Mouse (Mus musculus) heart, embryonic 16.5 days (tissue): ENCODE results near the gene Ptprm. TPM values are rescaled to one million over a fixed set of nuclear protein-coding genes. Genes with fewer than 3 reads are reported as not detected.

Experiments used
- ATAC-seq: fragments of 200-750 bp; cut with Nextera tagmentation; replicated peaks from 2 replicates; pipeline ENCODE4 v1.8.0; 2017; ENCODE audit warnings: moderate number of reproducible peaks; ENCODE audit not compliant: insufficient read depth, low FRiP score; ENCODE audit errors: extremely low read depth
- H3K27ac ChIP-seq: fragments of 300-500 bp; sonication (generic); 2 replicates; pipeline ENCODE4 v1.5.1; 2014; ENCODE audit warnings: mild to moderate bottlenecking, low read length, control low read depth, moderate library complexity
- H3K27me3 ChIP-seq: fragments of 300-500 bp; sonication (generic); 2 replicates; pipeline ENCODE4 v1.6.1; 2014; ENCODE audit warnings: low read length, mixed read lengths; ENCODE audit not compliant: control insufficient read depth, insufficient read depth
- H3K36me3 ChIP-seq: fragments of 300-500 bp; sonication (generic); 2 replicates; pipeline ENCODE4 v1.6.1; 2014; ENCODE audit not compliant: control insufficient read depth, insufficient read depth
- H3K4me1 ChIP-seq: fragments of 300-500 bp; sonication (generic); 2 replicates; pipeline ENCODE4 v1.6.1; 2014; ENCODE audit warnings: low read length, mixed read lengths; ENCODE audit not compliant: control insufficient read depth, insufficient read depth
- H3K4me2 ChIP-seq: fragments of 300-500 bp; sonication (generic); 2 replicates; pipeline ENCODE4 v1.6.1; 2014; ENCODE audit warnings: low read depth, mild to moderate bottlenecking, control low read depth, low read length
- H3K4me3 ChIP-seq: fragments of 300-500 bp; sonication (generic); 2 replicates; pipeline ENCODE4 v1.5.1; 2014; ENCODE audit warnings: mild to moderate bottlenecking, control low read depth, low read length
- H3K9ac ChIP-seq: fragments of 300-500 bp; sonication (generic); 2 replicates; pipeline ENCODE4 v1.6.1; 2014; ENCODE audit warnings: low read length, control low read depth
- H3K9me3 ChIP-seq: fragments of 300-500 bp; sonication (generic); replicated peaks from 2 replicates; pipeline ENCODE4 v1.6.1; 2016; ENCODE audit warnings: low read length; ENCODE audit not compliant: control insufficient read depth
- WGBS: fragments of 180-500 bp; shearing (Covaris S2); extraction: QIAGEN DNeasy Blood & Tissue Kit; methylation state at CpG from one replicate; pipeline ENCODE4 v1.1.7; 2014; 5-methylcytosine and 5-hydroxymethylcytosine counted together
- polyA plus RNA-seq: library from polyadenylated mRNA; unstranded; fragments of >200 nt; fragmentation: Nextera tagmentation; extraction: Ambion mirVana; gene quantifications from 2 replicates; pipeline ENCODE4 v1.2.1, GENCODE M21; 2015

The Ptprm gene
- polyA plus RNA-seq, 1 experiment from 2014 or later, result 12.8 TPM

GRCm38 (mm10) chr17:67237407-67237806, 116.8 kb downstream of the Ptprm start:
- Histone ChIP-seq H3K27me3 (no peaks in the 10 kb centered on the region), H3K9me3 (no peaks in the 10 kb centered on the region), H3K4me3 (no peak overlapping the region), H3K4me1 (no peaks in the 10 kb centered on the region), H3K36me3 (no peaks in the 10 kb centered on the region), H3K9ac (no peak overlapping the region), H3K4me2 (no peak overlapping the region), H3K27ac (no peak overlapping the region)
- ATAC-seq, result no peak
- 74% methylated on average over 10 of the region's 10 CpGs for WGBS

DNA sequence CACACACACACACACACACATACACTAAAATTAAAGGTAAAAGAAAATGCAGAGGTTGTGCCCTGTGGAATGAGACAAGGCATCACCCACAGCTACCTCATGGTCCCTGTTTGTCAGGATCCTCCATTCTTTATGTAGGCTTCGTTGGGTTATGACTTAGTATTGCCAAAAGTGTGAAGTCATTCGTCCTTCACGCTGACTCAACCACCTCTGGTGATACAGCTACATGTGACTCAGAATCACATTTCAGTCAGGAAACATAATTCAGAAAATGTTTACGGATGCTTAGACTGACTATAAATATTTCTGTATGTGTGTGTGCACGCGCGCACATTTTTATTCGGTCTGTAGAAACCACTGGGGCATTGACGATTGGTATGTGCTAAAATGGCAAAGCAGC, 121.2 kb downstream of the Ptprm start:
- no peak for ATAC-seq
- no peak overlapping the region for H3K9ac ChIP-seq
- no peaks in the 10 kb centered on the region for H3K9me3 ChIP-seq
- H3K4me2 ChIP-seq, result no peak overlapping the region
- H3K36me3 ChIP-seq, result no peaks in the 10 kb centered on the region
- 84% methylated on average over 9 of the region's 9 CpGs for WGBS
- H3K27ac ChIP-seq, result no peak overlapping the region
- no peaks in the 10 kb centered on the region for H3K27me3 ChIP-seq
- H3K4me1 ChIP-seq, result no peaks in the 10 kb centered on the region
- H3K4me3 ChIP-seq, result no peak overlapping the region

GRCm38 (mm10) chr17:67226991-67227390, 127.3 kb downstream of the Ptprm start:
- no peaks in the 10 kb centered on the region for H3K27me3 ChIP-seq
- no peaks in the 10 kb centered on the region for H3K9me3 ChIP-seq
- no peak overlapping the region for H3K4me2 ChIP-seq
- H3K4me1 ChIP-seq, result no peaks in the 10 kb centered on the region
- H3K36me3 ChIP-seq, result no peaks in the 10 kb centered on the region
- H3K27ac ChIP-seq, result no peak overlapping the region
- 65% methylated on average over 5 of the region's 5 CpGs for WGBS
- no peak overlapping the region for H3K4me3 ChIP-seq
- no peak for ATAC-seq
- H3K9ac ChIP-seq, result no peak overlapping the region

GRCm38 (mm10) chr17:67215326-67215725, 138.9 kb downstream of the Ptprm start:
- no peak overlapping the region for H3K9ac ChIP-seq
- peaks cover 3% of the 10 kb centered on the region; the same call in 1 of the 2 replicates for H3K4me1 ChIP-seq
- no peak overlapping the region for H3K4me2 ChIP-seq
- H3K27me3 ChIP-seq, result no peaks in the 10 kb centered on the region
- no peak overlapping the region for H3K27ac ChIP-seq
- no peaks in the 10 kb centered on the region for H3K9me3 ChIP-seq
- H3K36me3 ChIP-seq, result no peaks in the 10 kb centered on the region
- WGBS, result 92% methylated on average over 1 of the region's 1 CpGs
- ATAC-seq, result no peak
- H3K4me3 ChIP-seq, result no peak overlapping the region

DNA sequence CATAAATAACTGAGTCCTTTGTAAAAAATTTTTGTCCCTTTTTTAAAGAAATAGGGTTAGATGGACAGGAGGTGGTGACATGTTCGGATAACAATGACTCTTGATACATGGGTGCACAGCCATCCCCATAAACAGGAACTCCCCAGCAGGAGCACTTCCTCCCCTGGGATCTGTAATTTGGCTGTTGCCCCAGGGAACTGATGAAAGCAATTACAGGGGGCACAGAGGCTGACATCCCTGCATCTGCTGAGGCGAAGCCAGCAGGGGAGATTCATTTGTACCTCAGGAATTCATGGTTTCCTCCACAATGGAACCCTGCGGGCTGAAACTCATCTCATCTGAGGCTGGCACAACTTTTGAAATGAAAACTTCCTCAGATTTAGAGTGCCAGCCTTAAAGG, 140.5 kb downstream of the Ptprm start:
- H3K9ac ChIP-seq, result no peak overlapping the region

GRCm38 (mm10) chr17:67209676-67210344, 144.4 kb downstream of the Ptprm start:
- ATAC-seq, result no peak
- Histone ChIP-seq H3K4me1 (peaks cover 3% of the 10 kb centered on the region; the same call in 1 of the 2 replicates), H3K27me3 (no peaks in the 10 kb centered on the region), H3K27ac (no peak overlapping the region), H3K4me2 (no peak overlapping the region), H3K9ac (no peak overlapping the region), H3K9me3 (no peaks in the 10 kb centered on the region), H3K36me3 (no peaks in the 10 kb centered on the region), H3K4me3 (no peak overlapping the region)
- WGBS, result 68% methylated on average over 8 of the region's 8 CpGs

More for the DNA sequence above, 140.5 kb downstream of the Ptprm start:
- Histone ChIP-seq H3K4me2 (no peak overlapping the region), H3K9me3 (no peaks in the 10 kb centered on the region), H3K27me3 (no peaks in the 10 kb centered on the region), H3K36me3 (no peaks in the 10 kb centered on the region), H3K27ac (no peak overlapping the region), H3K4me3 (no peak overlapping the region), H3K4me1 (peaks cover 3% of the 10 kb centered on the region; the same call in 1 of the 2 replicates)
- no peak for ATAC-seq
- 41% methylated on average over 3 of the region's 3 CpGs for WGBS

DNA sequence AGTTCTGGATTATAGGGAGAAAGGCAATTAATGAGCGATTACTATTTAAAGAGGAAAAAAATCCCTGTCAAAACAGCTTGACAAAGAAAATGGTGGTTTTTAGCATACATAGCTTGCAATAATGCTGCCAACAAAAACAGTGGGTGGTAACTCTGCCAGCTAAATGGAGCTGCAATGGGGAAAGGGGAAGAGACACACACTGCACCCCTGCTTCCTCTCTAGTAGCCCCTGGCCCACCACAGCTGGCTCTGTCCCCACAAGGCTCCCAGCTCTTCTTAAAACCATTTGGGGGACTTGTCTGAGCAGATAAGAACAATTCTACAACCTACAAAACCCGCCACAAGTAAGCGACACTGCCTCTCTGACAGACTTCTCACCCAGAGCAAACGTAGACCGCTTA, 145.7 kb downstream of the Ptprm start:
- no peaks in the 10 kb centered on the region for H3K27me3 ChIP-seq
- no peak for ATAC-seq
- H3K4me1 ChIP-seq, result no peaks in the 10 kb centered on the region
- H3K36me3 ChIP-seq, result no peaks in the 10 kb centered on the region
- no peak overlapping the region for H3K4me2 ChIP-seq
- H3K9me3 ChIP-seq, result no peaks in the 10 kb centered on the region
- H3K4me3 ChIP-seq, result no peak overlapping the region
- H3K9ac ChIP-seq, result no peak overlapping the region
- WGBS, result 63% methylated on average over 5 of the region's 5 CpGs
- H3K27ac ChIP-seq, result no peak overlapping the region

DNA sequence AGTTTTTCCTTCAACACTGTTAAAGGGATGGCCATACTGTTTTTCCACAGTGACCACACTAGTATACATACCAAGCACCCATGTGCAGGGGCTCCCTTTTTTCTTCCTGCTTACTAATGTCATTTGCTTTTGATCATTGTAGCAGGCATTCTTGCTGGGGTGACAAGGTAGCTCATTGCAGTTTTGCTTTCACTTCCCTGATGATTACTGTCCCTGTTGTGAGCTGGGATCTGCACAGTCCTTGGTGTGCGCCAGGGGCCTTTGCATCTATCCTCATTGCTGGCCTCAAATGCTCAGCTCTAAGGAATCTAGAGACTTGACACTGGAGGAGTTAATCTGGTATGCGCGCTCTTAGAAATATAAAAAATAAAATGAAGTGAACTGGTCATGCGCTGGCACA, 147.3 kb downstream of the Ptprm start:
- Histone ChIP-seq H3K9me3 (no peaks in the 10 kb centered on the region), H3K9ac (no peak overlapping the region), H3K36me3 (no peaks in the 10 kb centered on the region), H3K4me2 (no peak overlapping the region), H3K4me3 (no peak overlapping the region), H3K4me1 (no peaks in the 10 kb centered on the region), H3K27ac (no peak overlapping the region), H3K27me3 (no peaks in the 10 kb centered on the region)
- 93% methylated on average over 4 of the region's 4 CpGs for WGBS
- ATAC-seq, result no peak

DNA sequence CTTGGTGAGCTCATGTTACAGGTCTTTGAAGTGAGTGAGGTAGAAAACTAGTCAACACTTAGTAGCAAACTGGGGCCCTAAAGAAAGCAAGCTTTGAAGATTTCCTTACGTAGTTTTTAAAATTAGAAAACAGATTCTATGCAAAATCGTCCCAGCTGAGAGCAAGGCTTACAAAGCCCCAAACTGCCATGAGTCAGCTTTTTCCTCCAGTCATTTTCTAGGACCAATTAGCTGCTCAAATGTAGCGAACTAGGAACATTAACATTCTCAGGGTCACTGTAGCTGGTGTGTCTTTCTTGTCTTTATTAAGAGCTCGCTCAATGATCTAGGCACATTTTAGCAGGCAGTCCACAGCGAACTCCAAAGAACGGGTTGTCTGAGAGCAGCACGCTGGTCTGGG, 153.1 kb downstream of the Ptprm start:
- 59% methylated on average over 7 of the region's 7 CpGs for WGBS
- ATAC-seq, result no peak
- H3K4me3 ChIP-seq, result no peak overlapping the region
- H3K9ac ChIP-seq, result no peak overlapping the region
- no peaks in the 10 kb centered on the region for H3K27me3 ChIP-seq
- no peak overlapping the region for H3K4me2 ChIP-seq
- H3K4me1 ChIP-seq, result no peaks in the 10 kb centered on the region
- no peak overlapping the region for H3K27ac ChIP-seq
- no peaks in the 10 kb centered on the region for H3K9me3 ChIP-seq
- no peaks in the 10 kb centered on the region for H3K36me3 ChIP-seq
